Mouse (Mus musculus) testis, adult 2 months (tissue): Measurements from ENCODE around the gene Bend3. TPM values are rescaled to one million over a fixed set of nuclear protein-coding genes. Genes with fewer than 3 reads are reported as not detected.

Source experiments
- H3K27ac ChIP-seq: fragments of 200-500 bp; 2 replicates; pipeline ENCODE4 v1.5.1; 2012; ENCODE audit warnings: low read depth, low read length; ENCODE audit not compliant: control insufficient read depth, insufficient read depth
- H3K27me3 ChIP-seq: fragments of 200-500 bp; 2 replicates; pipeline ENCODE4 v1.6.1; 2012; ENCODE audit warnings: mild to moderate bottlenecking, low read length, moderate library complexity; ENCODE audit not compliant: control insufficient read depth, insufficient read depth
- H3K36me3 ChIP-seq: fragments of 200-500 bp; 2 replicates; pipeline ENCODE4 v1.6.1; 2012; ENCODE audit warnings: mild to moderate bottlenecking, low read length; ENCODE audit not compliant: control insufficient read depth, insufficient read depth
- H3K4me1 ChIP-seq: fragments of 200-500 bp; 2 replicates; pipeline ENCODE4 v1.6.1; 2012; ENCODE audit warnings: low read length; ENCODE audit not compliant: control insufficient read depth, insufficient read depth
- H3K4me3 ChIP-seq: fragments of 200-500 bp; 2 replicates; pipeline ENCODE4 v1.5.1; 2012; ENCODE audit warnings: low read depth, mild to moderate bottlenecking, low read length, moderate library complexity, mixed read lengths; ENCODE audit not compliant: control insufficient read depth
- CTCF ChIP-seq: fragments of 200-500 bp; IDR thresholded peaks from 2 replicates; pipeline ENCODE4 v1.5.1; 2012; ENCODE audit warnings: low read depth, mild to moderate bottlenecking, inconsistent platforms, low read length, moderate library complexity; ENCODE audit not compliant: control insufficient read depth, insufficient read depth, insufficient replicate concordance
- POLR2A ChIP-seq: fragments of 200-500 bp; IDR thresholded peaks from 2 replicates; pipeline ENCODE4 v1.6.1; 2012; ENCODE audit warnings: low read depth, mild to moderate bottlenecking, inconsistent platforms, low read length, moderate library complexity; ENCODE audit not compliant: control insufficient read depth
- polyA plus RNA-seq: library from polyadenylated mRNA; depleted of rRNA; stranded (reverse); fragments of >200 nt; gene quantifications from 2 replicates; pipeline ENCODE4 v1.2.3, GENCODE M21; 2012

Gene Bend3
- polyA plus RNA-seq, 1 experiment = 3.9 TPM

GRCm38 (mm10) chr10:43482021-43482420, 3.4 kb downstream of the Bend3 start:
- H3K27ac ChIP-seq = no peak overlapping the region
- H3K27me3 ChIP-seq = no peaks in the 10 kb centered on the region
- no peak overlapping the region for H3K4me3 ChIP-seq
- no peaks in the 10 kb centered on the region for H3K36me3 ChIP-seq
- peaks cover 16% of the 10 kb centered on the region for H3K4me1 ChIP-seq
- TF ChIP-seq POLR2A = no peak
- TF ChIP-seq CTCF = no peak

GRCm38 (mm10) chr10:43483426-43483995, 4.9 kb downstream of the Bend3 start:
- H3K36me3 ChIP-seq = no peaks in the 10 kb centered on the region
- no peaks in the 10 kb centered on the region for H3K27me3 ChIP-seq
- H3K4me1 ChIP-seq = peaks cover 9% of the 10 kb centered on the region
- no peak overlapping the region for H3K27ac ChIP-seq
- TF ChIP-seq CTCF = no peak
- TF ChIP-seq POLR2A = no peak
- no peak overlapping the region for H3K4me3 ChIP-seq

- Histone ChIP-seq H3K36me3 (no peaks in the 10 kb centered on the region), H3K27me3 (no peaks in the 10 kb centered on the region), H3K4me3 (no peak overlapping the region), H3K27ac (no peak overlapping the region), H3K4me1 (peaks cover 3% of the 10 kb centered on the region; the same call in 1 of the 2 replicates)
- TF ChIP-seq POLR2A = no peak
- TF ChIP-seq CTCF = no peak
Observed at GRCm38 (mm10) chr10:43485751-43486268, 7.2 kb downstream of the Bend3 start.

- Histone ChIP-seq H3K36me3 (no peaks in the 10 kb centered on the region), H3K27ac (no peak overlapping the region), H3K4me1 (no peaks in the 10 kb centered on the region), H3K27me3 (no peaks in the 10 kb centered on the region), H3K4me3 (no peak overlapping the region)
- TF ChIP-seq POLR2A = no peak
Observed at GRCm38 (mm10) chr10:43487441-43488010, 8.9 kb downstream of the Bend3 start.

- H3K27ac ChIP-seq = no peak overlapping the region
- H3K27me3 ChIP-seq = no peaks in the 10 kb centered on the region
- H3K36me3 ChIP-seq = no peaks in the 10 kb centered on the region
- TF ChIP-seq POLR2A = no peak
- TF ChIP-seq CTCF = no peak
- no peak overlapping the region for H3K4me3 ChIP-seq
- H3K4me1 ChIP-seq = no peaks in the 10 kb centered on the region
Observed at GRCm38 (mm10) chr10:43488258-43488657, 9.6 kb downstream of the Bend3 start.

- no peak overlapping the region for H3K4me3 ChIP-seq
- no peak overlapping the region for H3K27ac ChIP-seq
- no peaks in the 10 kb centered on the region for H3K36me3 ChIP-seq
- no peaks in the 10 kb centered on the region for H3K4me1 ChIP-seq
- TF ChIP-seq POLR2A (no peak), CTCF (no peak)
- H3K27me3 ChIP-seq = no peaks in the 10 kb centered on the region
Observed at GRCm38 (mm10) chr10:43489139-43489538, 10.5 kb downstream of the Bend3 start.

- Histone ChIP-seq H3K27me3 (no peaks in the 10 kb centered on the region), H3K4me1 (no peaks in the 10 kb centered on the region), H3K4me3 (no peak overlapping the region), H3K36me3 (no peaks in the 10 kb centered on the region), H3K27ac (no peak overlapping the region)
- TF ChIP-seq CTCF (no peak), POLR2A (no peak)
Observed at GRCm38 (mm10) chr10:43489550-43489949, 10.9 kb downstream of the Bend3 start.
